Mouse (Mus musculus): Measurements from ENCODE around the gene Btbd19. TPM values are rescaled to one million over a fixed set of nuclear protein-coding genes. Genes with fewer than 3 reads are reported as not detected.

Gene Btbd19
- total RNA-seq (2014; fragmentation: Nextera tagmentation) (34.6 and 46.3 TPM in 2 replicates), total RNA-seq (2017) (12.3 and 12.8 TPM in 2 replicates), polyA plus RNA-seq (2012) (20.0 and 33.5 TPM in 2 replicates)

DNA sequence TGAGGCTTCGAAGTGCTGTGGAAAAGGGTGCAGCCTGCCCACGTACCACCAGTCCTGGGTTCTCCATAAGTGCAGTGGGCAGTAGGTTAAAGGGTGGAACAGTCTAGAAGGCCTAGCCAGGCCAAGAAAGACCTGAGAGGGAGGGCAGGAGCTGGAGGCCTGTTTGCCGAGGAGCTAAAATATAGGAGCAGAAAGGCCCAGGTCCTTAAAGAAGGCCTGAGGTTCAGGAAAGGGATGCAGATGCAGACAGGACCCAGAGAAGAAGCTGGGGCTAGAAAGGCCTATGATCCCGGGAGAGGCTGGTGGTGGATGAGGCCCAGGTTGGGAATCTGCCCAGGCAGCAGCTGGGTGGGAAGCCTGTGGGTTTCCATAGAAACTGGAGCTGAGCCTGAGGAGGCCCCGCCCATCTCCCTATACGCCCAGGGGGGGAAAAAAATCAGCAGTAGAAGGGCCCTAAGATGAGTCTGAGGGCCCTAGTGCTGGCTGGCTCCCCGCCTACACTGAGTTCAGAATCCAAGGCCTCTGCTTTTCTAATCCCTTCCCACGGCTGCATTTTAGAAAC is at the start of gene Btbd19:
Gene Btbd19, minus strand, starts transcription at position 378 of the 562 bp plus-strand sequence.
- Histone ChIP-seq H3K27me3 (ENCODE audit: insufficient read depth, low read length) (no peaks in the 10 kb centered on the region), H3K36me3 (replicated peaks) (peaks cover 44% of the 10 kb centered on the region), H3K9me3 (replicated peaks) (no peaks in the 10 kb centered on the region), H3K4me1 (ENCODE audit: insufficient read depth, low read depth, low read length) (peaks cover 65% of the 10 kb centered on the region), H3K4me3 (ENCODE audit: low read depth, low read length) (peak within 1 kb of the TSS; percentile 58; the same call in 1 of the 2 replicates)
- DNase-seq (ENCODE audit: low spot score): peak; percentile 44
- no peak for ATAC-seq (ENCODE audit: extremely low read depth, insufficient number of reproducible peaks, low FRiP score, poor library complexity, severe bottlenecking)
- TF ChIP-seq GATA2 (IDR thresholded peaks at IDR 0.05; ENCODE audit: borderline replicate concordance, low read depth, low read length) (no peak), TAL1 (conservative IDR thresholded peaks at IDR 0.05; ENCODE audit: low read depth, low read length) (no peak), CTCF (IDR thresholded peaks at IDR 0.05; ENCODE audit: low read depth, low read length) (no peak), GATA1 (IDR thresholded peaks at IDR 0.05; ENCODE audit: borderline replicate concordance, low read length) (no peak), POLR2AphosphoS5 (IDR thresholded peaks at IDR 0.05; ENCODE audit: insufficient replicate concordance, low read depth, low read length) (no peak)

DNA sequence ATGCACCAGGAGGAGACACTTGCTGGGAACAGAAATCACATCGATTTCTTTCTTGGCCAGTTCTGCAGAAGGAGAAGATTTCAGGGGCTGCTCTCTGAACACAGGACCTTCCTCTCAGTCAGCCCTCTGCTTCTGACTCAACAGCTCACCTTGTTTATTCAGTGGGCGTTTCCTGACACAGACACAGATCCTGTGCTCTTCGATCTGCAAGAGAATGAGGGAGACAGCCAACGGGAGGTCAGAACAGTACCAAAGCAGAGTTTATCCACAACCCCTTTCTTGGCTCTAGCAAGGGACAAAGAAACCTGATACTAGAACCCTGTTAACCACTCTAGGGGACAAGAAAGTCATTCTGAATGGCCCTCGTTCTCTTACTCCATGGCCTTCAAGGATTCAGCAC is 44.4 kb upstream of the Btbd19 start:
- H3K9me3 ChIP-seq (replicated peaks): no peaks in the 10 kb centered on the region
- no peak overlapping the region for H3K4me3 ChIP-seq (ENCODE audit: low read depth, low read length)
- peaks cover 100% of the 10 kb centered on the region for H3K36me3 ChIP-seq (replicated peaks)
- DNase-seq (ENCODE audit: low spot score) (no peak), ATAC-seq (ENCODE audit: extremely low read depth, insufficient number of reproducible peaks, low FRiP score, poor library complexity, severe bottlenecking) (no peak)
- H3K4me1 ChIP-seq (ENCODE audit: insufficient read depth, low read depth, low read length): no peaks in the 10 kb centered on the region; the same call in 1 of the 2 replicates
- no peak for TF ChIP-seq CTCF (IDR thresholded peaks at IDR 0.05; ENCODE audit: low read depth, low read length)
- TF ChIP-seq GATA1 (IDR thresholded peaks at IDR 0.05; ENCODE audit: borderline replicate concordance, low read length): no peak
- TF ChIP-seq GATA2 (IDR thresholded peaks at IDR 0.05; ENCODE audit: borderline replicate concordance, low read depth, low read length): no peak
- TF ChIP-seq TAL1 (conservative IDR thresholded peaks at IDR 0.05; ENCODE audit: low read depth, low read length): no peak
- no peak for TF ChIP-seq POLR2AphosphoS5 (IDR thresholded peaks at IDR 0.05; ENCODE audit: insufficient replicate concordance, low read depth, low read length)
- H3K27me3 ChIP-seq (ENCODE audit: insufficient read depth, low read length): no peaks in the 10 kb centered on the region

DNA sequence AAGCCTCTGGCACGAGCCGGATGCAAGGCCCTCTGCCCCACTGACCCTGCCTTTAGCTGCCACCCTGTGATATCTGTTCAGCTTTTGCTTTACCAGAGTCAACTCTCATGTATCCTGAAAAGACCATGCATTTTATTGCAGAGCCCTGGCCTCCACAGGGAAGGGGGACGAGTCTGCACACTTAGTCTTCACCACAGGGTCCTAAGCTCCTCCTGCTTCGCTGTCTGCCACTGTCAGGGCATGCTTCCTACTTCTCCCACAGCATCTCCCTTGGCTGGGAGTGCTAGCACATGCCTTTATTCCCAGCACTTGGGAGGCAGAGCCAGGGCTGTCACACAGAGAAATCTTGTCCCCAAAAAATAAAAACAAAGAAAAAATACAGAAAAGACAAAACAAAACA is 35.7 kb upstream of the Btbd19 start:
- H3K4me3 ChIP-seq (ENCODE audit: low read depth, low read length): no peak overlapping the region
- DNase-seq (ENCODE audit: low spot score) (no peak), ATAC-seq (ENCODE audit: extremely low read depth, insufficient number of reproducible peaks, low FRiP score, poor library complexity, severe bottlenecking) (no peak)
- no peaks in the 10 kb centered on the region for H3K27me3 ChIP-seq (ENCODE audit: insufficient read depth, low read length)
- H3K4me1 ChIP-seq (ENCODE audit: insufficient read depth, low read depth, low read length): peaks cover 4% of the 10 kb centered on the region; the same call in 1 of the 2 replicates
- H3K9me3 ChIP-seq (replicated peaks): no peaks in the 10 kb centered on the region
- TF ChIP-seq GATA2 (IDR thresholded peaks at IDR 0.05; ENCODE audit: borderline replicate concordance, low read depth, low read length) (no peak), CTCF (IDR thresholded peaks at IDR 0.05; ENCODE audit: low read depth, low read length) (no peak), TAL1 (conservative IDR thresholded peaks at IDR 0.05; ENCODE audit: low read depth, low read length) (no peak), GATA1 (IDR thresholded peaks at IDR 0.05; ENCODE audit: borderline replicate concordance, low read length) (no peak), POLR2AphosphoS5 (IDR thresholded peaks at IDR 0.05; ENCODE audit: insufficient replicate concordance, low read depth, low read length) (no peak)
- peaks cover 74% of the 10 kb centered on the region for H3K36me3 ChIP-seq (replicated peaks)

DNA sequence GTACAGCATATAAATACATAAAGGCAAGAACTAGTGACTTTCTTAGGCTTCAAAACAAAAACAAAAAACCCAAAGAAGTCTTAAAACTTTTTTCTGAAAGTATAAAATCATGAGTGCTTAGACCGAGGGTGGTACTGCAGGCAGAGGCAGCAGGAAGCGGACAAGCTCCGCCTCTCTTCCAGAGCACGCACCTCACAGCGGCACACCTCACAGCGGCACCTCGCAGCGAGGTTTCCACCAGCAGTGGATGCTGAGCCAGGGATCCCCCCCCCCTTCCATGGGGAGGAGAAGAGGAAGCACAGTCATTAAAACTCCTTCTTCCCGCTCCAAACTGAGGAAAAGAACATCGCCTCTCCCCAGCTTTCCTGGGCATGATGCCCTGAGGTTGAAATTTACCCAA is 34.1 kb upstream of the Btbd19 start:
- Histone ChIP-seq H3K27me3 (ENCODE audit: insufficient read depth, low read length) (no peaks in the 10 kb centered on the region), H3K4me1 (ENCODE audit: insufficient read depth, low read depth, low read length) (peaks cover 4% of the 10 kb centered on the region; the same call in 1 of the 2 replicates), H3K4me3 (ENCODE audit: low read depth, low read length) (no peak overlapping the region), H3K36me3 (replicated peaks) (peaks cover 71% of the 10 kb centered on the region), H3K9me3 (replicated peaks) (no peaks in the 10 kb centered on the region)
- DNase-seq (ENCODE audit: low spot score): no peak
- ATAC-seq (ENCODE audit: extremely low read depth, insufficient number of reproducible peaks, low FRiP score, poor library complexity, severe bottlenecking): no peak
- TF ChIP-seq TAL1 (conservative IDR thresholded peaks at IDR 0.05; ENCODE audit: low read depth, low read length) (no peak), POLR2AphosphoS5 (IDR thresholded peaks at IDR 0.05; ENCODE audit: insufficient replicate concordance, low read depth, low read length) (no peak), GATA1 (IDR thresholded peaks at IDR 0.05; ENCODE audit: borderline replicate concordance, low read length) (no peak), GATA2 (IDR thresholded peaks at IDR 0.05; ENCODE audit: borderline replicate concordance, low read depth, low read length) (no peak), CTCF (IDR thresholded peaks at IDR 0.05; ENCODE audit: low read depth, low read length) (no peak)

DNA sequence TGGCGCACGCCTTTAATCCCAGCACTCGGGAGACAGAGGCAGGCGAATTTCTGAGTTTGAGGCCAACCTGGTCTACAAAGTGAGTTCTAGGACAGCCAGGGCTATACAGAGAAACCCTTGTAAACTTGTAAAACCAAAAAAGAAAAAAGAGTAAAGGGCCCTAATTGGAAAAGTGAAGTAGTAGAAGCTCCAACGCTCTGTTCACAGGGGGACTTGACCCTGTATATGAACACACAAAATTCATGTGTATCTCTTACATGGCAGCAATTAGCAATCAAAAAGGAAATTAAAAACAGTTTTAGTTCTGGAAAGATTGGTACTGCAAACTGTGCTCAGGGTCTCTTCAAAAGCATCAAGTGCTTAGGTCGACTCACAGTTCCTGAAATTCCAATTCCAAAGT is 30.8 kb upstream of the Btbd19 start:
- no peak for TF ChIP-seq CTCF (IDR thresholded peaks at IDR 0.05; ENCODE audit: low read depth, low read length)
- no peak for TF ChIP-seq TAL1 (conservative IDR thresholded peaks at IDR 0.05; ENCODE audit: low read depth, low read length)
- no peak for TF ChIP-seq GATA2 (IDR thresholded peaks at IDR 0.05; ENCODE audit: borderline replicate concordance, low read depth, low read length)
- TF ChIP-seq GATA1 (IDR thresholded peaks at IDR 0.05; ENCODE audit: borderline replicate concordance, low read length): no peak
- TF ChIP-seq POLR2AphosphoS5 (IDR thresholded peaks at IDR 0.05; ENCODE audit: insufficient replicate concordance, low read depth, low read length): no peak
- Histone ChIP-seq H3K9me3 (replicated peaks) (no peaks in the 10 kb centered on the region), H3K4me3 (ENCODE audit: low read depth, low read length) (peak overlapping the region; percentile 98; the same call in 1 of the 2 replicates), H3K36me3 (replicated peaks) (peaks cover 72% of the 10 kb centered on the region), H3K27me3 (ENCODE audit: insufficient read depth, low read length) (no peaks in the 10 kb centered on the region), H3K4me1 (ENCODE audit: insufficient read depth, low read depth, low read length) (peaks cover 29% of the 10 kb centered on the region)
- no peak for ATAC-seq (ENCODE audit: extremely low read depth, insufficient number of reproducible peaks, low FRiP score, poor library complexity, severe bottlenecking)
- no peak for DNase-seq (ENCODE audit: low spot score)

DNA sequence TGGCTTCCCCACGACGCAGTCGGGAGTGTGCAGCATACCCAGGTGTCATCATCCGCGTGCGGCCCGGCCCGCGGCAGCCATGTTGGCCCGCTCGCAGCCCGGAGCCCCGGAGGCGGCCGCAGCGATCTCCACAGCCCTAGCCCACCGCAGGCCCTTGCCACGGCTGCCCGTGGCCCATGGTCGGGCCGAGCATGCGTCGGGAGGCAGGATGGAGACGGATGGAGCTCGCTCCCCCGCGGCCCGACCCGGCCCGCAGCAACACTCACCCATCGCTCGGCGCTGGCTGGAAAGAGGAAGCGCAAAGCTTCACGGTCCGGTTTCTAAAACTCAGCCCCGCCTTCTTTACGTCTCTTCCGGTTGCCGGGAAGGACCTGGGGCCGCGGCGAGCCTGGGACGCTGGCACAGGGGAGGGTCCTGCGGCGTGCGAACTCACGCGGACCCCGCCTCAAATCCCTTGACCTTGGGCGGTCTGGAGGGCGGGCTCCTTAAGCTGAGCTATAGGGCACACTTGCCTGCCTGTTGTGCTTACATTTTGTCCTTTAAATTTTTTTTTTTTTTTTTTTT is 30.3 kb upstream of the Btbd19 start, which contains the start of gene Rps8:
Gene Rps8, minus strand, starts transcription at position 452 of the 564 bp plus-strand sequence.
- ATAC-seq (ENCODE audit: extremely low read depth, insufficient number of reproducible peaks, low FRiP score, poor library complexity, severe bottlenecking) (peak; percentile 78), DNase-seq (ENCODE audit: low spot score) (peak; percentile 91)
- H3K4me1 ChIP-seq (ENCODE audit: insufficient read depth, low read depth, low read length): peaks cover 33% of the 10 kb centered on the region
- peaks cover 72% of the 10 kb centered on the region for H3K36me3 ChIP-seq (replicated peaks)
- peak within 1 kb of the TSS; percentile 98 for H3K4me3 ChIP-seq (ENCODE audit: low read depth, low read length)
- no peaks in the 10 kb centered on the region for H3K9me3 ChIP-seq (replicated peaks)
- H3K27me3 ChIP-seq (ENCODE audit: insufficient read depth, low read length): no peaks in the 10 kb centered on the region
- no peak for TF ChIP-seq TAL1 (conservative IDR thresholded peaks at IDR 0.05; ENCODE audit: low read depth, low read length)
- TF ChIP-seq POLR2AphosphoS5 (IDR thresholded peaks at IDR 0.05; ENCODE audit: insufficient replicate concordance, low read depth, low read length): no peak; the same call in 1 of the 2 replicates
- TF ChIP-seq GATA1 (IDR thresholded peaks at IDR 0.05; ENCODE audit: borderline replicate concordance, low read length): no peak
- no peak for TF ChIP-seq CTCF (IDR thresholded peaks at IDR 0.05; ENCODE audit: low read depth, low read length)
- TF ChIP-seq GATA2 (IDR thresholded peaks at IDR 0.05; ENCODE audit: borderline replicate concordance, low read depth, low read length): no peak

Data from G1E (cell line).